Mouse (Mus musculus) cerebral cortex, adult 2 months (tissue): Measurements from ENCODE around the gene Foxn3.

ENCODE experiments used
- WGBS: fragments of 180-500 bp; shearing (Covaris S2); methylation state at CpG from one replicate; pipeline ENCODE4 v1.1.7; 2018; 5-methylcytosine and 5-hydroxymethylcytosine counted together

The Foxn3 gene

DNA sequence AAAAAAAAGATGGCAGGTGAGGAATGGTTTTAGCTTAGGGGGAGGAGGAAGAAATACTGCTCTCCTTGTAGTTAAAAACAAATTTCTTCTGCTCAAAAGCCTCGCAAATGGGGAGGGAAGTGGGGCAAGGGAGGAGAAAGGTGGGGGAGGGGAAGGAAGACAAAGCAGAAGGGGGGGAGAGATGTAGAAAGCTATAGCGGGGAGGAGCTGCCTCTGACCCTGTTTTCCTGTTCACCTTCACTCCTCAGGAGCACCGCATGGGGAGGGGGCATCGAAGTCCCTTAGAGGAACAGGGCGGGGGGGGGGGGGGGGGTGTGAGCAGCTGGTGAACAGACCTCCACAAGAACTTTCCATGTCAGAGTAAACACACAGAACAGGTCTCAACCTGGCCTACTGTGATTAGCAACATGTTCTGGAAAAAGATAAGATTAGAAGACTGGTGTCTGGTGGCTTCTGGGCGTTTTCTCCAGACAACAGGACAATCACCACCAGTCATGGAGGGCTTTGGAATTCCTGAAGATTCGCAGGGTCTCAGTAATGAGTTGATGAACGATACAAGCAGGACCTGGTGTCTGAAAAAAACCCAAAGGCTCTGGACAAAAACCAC is 231.9 kb downstream of the Foxn3 start:
- WGBS, result 70% methylated on average over 8 of the region's 8 CpGs

DNA sequence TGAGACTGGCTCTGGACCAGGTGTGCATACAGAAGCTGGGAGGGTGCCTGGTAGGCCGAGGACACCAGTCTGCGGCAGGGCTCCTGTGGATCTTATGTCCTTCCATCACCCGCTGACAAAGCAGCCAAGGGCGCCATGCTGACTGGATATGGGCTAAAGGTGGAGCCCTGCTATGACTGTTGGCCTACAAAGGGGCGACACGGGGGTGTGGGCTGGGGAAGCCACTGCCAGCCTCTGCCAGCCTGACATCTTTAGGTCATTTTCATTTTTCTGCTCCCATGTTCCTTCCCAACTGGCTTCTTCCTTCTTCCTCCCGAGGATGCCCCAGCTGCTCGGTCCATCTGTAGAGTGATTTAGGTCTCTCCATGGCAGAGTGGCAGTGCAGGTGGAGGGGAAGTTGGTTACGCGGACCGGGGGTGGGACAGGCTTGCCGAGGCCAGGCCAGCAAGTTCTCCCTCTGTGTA is 232.5 kb downstream of the Foxn3 start:
- 75% methylated on average over 12 of the region's 12 CpGs for WGBS

DNA sequence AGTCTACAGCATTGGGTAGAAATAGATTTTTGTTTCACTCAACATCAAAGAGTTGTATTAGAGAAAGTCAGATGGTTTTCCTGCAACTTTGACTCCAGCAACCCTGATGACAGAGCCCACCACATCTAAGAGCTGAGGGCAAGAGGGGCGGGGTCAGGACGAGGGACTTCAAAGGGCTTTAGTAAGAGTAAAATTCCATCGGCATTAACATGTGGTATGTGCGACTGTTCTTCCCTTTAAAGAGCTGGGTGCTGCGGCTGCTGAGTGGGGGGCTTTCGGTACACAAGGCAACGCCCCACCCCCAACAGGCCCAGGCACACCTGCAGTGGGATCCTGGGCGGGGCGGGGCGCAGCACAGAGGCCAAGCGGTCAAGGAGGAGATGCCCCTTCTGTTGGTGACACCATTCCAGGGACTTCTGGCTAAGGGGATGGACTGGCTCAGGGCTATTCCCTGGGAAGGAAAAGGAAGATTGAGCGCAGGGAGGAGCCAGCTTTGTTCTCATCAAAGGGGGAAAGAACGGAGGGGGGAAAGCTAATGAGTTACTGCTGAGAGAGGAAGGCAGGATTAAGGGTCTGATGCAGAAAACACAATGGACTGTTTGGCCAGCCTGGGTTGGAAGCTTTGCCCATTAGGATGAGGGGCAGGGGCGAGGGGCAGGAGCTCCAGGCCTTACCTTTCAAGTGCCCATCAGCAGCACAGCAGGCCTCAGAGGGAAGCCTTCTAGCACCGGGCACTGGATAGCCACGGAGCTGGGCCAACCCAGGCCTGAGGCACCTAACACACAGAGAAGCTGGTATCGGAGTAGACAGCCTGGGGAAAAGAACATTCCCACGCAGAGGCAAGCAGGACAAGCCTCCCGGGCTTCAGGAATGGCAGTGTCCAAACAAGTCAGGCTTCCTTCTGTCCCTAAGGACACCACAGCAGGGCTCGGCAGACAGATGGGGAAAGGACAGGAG is 233.8 kb downstream of the Foxn3 start:
- WGBS, result 49% methylated on average over 20 of the region's 20 CpGs

DNA sequence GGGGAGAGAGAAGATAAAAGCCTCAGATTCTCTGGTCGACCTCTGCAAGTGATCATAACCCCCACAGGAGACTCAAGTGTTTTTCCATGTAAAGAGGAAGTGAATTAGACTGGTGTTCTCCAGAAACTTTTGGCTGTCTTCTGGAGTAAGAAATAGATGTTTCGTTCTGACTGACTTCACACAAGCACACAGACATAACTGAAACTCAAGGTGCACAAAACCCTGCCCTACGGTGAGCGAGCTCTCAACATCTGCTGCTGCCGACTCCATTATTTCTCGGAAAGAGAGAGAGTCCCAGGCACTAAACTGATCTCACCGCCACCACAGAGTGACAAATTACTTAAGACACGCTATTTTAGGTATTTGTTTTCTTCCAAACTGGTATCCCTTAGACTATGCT is 237.2 kb downstream of the Foxn3 start:
- 66% methylated on average over 8 of the region's 8 CpGs for WGBS

DNA sequence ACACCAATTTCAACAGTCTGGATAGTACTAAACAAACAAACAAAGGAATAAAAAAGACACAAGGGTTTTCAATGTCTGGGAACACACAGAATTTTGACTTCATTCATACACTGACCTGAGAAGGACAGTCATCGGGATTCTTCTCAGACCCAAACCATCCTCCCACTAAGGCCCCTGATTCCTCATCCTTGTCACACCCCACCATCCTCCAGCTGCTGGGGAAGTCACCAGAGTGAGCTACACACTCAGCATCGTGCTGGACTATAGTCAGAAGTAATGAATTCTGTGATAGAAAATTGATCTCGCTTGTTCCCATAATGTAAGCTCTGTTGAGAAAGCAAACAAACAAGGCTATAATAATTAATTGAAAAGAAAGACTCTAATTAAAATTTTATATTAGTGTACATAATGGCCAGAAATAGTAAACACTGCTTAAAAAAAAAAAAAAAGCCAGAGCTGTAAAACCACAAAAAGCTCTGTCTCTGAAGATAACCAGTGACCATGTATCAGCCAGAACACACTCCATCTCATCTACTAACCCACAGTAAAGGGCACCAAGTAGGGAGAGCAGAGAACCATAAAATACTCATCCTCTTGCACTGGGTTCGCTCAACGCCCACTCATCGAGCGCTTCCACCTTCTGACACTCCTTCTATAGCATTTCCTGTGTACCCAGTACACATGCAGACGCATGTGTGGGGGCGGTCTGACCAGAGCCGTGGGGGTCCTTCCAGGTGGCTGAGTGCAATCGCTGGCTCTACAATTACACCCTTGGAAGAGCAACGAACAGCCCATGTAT is 241.6 kb downstream of the Foxn3 start:
- WGBS, result 69% methylated on average over 12 of the region's 12 CpGs

DNA sequence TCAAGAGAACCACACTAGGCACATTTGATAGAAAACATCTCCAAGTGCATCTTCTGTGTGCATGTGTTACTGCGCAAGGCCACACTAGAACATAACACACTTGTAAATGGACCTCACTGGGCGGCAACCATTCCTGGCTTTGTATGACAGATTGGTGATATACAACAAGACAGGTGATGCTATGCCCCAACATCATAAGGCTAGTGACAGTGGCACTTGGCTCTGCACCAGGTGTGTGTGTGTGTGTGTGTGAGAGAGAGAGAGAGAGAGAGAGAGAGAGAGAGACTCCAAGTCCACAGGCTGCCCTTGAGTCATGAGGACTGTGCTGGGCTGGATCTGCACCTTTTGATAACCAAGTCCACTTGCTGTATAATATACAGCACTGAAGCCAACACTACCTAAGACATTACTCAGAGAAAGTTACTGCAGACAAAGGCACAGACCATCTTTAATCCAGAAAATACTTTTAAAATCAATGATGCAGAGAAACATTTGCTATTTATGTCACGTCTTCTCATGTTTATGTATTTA is 242.4 kb downstream of the Foxn3 start:
- 91% methylated on average over 3 of the region's 3 CpGs for WGBS

DNA sequence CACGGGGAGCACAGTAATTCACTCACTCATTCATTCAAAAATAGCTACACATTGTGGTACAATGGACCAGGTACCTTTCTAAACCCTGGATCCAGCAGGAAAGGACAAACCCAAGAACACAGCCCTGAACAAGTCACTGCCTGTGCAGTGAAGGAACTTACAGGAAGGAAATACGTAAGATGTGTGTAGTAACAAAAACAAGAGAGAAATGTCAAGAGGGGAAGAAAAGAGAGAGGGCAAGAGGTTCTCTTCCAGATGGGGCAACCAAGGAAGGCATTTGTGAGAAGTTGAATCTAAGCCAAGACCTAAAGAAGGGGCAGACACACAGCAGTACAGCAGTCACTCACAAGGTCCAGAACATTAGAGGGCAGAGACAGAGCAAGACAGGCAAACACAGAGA is 243.5 kb downstream of the Foxn3 start:
- 71% methylated on average over 2 of the region's 2 CpGs for WGBS

DNA sequence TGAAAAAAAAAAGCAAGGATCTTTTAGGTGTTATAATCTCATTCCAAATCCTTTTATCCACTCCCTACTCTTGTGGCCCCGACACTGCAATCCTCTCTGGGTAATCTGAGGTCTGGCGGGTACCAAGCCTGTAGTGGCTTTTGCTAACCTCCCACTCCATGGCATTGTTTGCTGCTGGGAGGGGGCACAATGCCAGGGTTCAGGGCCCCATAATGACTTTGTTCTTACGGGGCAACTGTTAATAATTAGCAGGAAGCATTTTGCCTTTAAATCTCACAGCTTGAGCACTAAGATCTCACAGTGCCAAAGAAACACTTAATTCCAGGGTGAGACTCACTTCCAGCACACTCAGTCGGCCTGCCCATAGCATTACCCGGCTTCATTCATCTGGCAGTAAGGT is 244.2 kb downstream of the Foxn3 start:
- 62% methylated on average over 5 of the region's 5 CpGs for WGBS

DNA sequence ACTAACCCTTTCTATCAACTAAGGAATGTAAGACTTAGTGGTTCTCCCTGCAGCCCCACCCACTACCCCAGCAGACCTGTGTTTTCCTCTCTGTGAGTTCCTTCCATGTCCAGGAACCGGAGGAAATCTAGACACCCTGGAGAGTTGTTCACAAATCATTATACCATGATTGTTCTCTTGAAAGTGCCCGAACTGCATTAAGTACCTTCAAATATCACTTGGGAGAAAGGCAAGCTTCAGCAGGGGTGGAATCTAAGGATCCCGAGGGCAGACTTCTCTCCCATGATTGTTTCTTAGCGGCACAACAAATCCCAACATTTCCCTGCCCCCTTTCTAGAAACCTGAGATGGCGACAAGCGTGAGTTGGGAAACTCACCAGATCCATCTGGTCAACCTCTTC is 247.5 kb downstream of the Foxn3 start:
- 92% methylated on average over 6 of the region's 6 CpGs for WGBS

DNA sequence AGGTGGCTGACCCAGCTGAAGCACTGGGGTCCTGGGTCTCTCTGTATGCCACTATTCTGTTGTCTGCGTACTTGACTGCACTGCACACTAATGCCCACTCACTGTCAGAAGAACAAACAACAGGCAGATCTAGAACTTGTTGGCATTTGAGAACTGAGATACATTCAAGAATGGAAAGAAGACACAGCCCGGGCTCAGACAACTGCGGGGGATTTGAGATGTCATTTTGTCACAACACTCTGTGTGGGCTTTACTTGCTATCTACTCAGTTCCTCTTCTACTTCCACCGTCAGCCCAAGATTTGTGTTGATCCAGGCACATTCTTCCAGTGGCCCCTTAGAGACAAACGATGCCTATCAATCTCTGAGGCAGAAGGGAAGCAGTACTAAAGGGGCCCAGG is 248.6 kb downstream of the Foxn3 start:
- 60% methylated on average over 5 of the region's 5 CpGs for WGBS

DNA sequence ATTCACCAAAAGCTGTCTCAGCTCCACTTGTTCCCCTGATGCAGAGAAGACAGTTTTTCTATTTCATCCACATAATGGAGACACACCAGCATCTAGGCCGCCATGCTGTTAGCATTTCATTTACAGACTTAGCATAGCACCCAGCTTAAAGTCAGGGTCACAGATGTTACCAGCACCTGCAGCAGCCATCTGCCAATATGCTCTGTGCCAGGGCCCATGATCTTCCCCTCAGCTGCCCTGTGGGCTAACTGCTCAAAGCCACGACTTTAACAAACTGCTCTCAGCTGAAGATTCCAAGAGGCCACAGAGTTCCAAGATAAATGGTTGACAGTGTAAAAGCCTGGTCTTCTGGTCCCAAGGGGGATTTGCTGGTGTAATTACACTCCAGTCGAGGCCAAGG is 252.1 kb downstream of the Foxn3 start:
- 66% methylated on average over 3 of the region's 3 CpGs for WGBS

DNA sequence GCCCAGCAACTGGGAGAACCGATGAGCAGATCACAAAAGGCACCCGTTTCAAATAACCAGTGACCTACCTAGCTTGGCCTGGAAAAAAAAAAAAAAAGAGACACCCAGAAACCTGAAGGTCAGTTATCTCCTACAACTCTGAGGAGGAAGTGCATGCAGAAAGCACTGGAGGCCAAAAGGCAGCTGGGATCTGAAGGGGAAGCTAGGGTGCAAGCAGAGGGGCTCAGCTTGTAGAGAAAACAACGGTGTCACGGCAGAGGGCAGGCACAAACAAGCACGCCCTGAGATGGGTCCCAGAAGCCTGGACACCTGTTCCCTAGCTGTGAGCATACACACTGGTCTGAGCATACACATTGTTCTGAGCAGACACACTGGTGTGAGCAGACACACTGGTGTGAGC is 253.4 kb downstream of the Foxn3 start:
- WGBS, result 77% methylated on average over 5 of the region's 5 CpGs

DNA sequence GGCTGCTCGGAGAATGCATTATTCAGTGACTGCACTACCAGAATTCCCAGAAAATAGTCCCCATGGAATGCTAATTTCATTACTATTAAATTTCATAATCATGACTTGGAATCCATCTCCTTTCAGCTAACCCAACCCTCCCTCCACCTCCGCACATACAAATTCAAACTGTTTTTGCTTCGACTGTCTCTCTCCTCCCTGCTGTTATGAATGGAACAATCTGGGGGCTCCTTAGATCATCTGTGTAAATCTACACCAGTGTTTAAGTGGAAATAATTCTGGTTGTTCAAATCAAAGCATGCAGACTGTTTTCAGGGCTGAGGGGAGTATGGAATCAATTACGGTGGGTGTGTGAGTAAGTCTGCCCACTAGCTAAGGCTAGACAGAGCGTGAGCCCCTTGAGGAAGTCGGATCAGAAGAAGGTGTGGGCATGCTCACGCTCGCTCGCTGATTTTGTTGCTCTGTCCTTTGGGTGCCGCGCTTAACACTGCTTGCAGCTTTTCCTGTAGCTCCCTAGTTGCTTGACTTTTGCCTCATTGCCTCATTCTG is 254.8 kb downstream of the Foxn3 start:
- WGBS, result 72% methylated on average over 11 of the region's 11 CpGs

DNA sequence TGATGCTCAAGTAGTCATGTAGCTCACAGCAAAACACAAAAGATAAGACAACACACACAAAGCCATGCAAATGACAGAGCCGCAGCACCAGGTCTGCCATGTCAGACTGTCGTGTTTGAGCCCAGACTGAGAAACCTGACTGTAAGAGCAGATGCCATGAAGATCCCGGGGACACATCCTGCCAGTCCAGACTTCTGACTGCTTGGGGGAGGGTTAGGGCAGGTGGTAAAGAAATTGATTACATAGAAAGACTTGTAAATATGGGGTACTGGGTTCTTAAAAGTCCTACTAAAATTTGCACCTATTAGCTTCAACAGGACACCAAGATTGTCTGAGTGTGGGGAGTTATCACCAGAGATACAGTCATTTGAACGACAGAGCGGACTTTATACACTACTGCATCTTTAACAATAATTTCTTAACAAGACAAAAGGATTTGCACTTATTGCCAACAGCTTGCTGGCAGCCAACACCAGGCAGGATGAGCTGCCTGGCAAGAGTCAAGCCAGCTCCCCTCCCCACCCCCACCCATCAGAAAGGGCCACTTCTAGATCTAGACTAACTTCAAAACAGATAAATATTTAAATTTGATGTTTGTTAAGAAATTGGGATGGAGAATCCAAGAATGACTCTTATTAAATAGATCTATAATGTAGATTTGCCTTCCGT is 256.7 kb downstream of the Foxn3 start:
- 61% methylated on average over 6 of the region's 6 CpGs for WGBS

DNA sequence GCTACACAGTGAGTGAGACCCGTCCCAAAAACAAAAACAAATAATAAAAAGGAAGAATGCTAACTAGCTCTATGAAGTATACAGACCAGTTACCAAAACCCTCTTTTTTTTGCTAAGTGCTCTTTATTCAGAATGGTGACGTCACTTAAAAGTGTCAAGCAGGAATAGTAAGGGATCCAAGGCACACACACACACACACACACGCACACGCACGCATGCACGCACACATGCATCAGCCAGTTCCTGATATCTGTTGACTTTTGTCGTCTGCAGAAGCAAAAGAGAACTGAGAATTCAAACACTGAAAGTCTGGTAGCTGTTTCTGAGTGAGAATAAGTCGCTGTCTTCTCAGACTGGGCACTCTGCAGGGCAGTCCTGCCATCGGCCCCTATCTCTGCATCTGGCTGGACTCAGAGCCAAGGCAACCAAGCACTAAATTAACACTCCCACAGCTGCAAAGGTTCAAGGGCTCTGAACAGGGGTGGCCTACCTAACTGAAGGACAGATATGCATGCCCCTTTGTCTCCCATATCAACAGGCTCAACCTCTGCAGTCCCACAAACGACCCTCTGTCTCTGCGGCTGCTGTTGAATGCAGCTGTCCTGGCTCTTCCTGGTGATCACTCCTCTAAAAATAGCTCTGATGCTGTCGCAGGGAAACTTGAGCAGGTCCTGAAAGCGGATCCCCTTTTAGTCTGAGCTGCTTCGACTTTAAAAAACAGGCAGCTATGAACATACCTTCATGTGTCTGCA is 257.4 kb downstream of the Foxn3 start:
- WGBS, result 49% methylated on average over 14 of the region's 14 CpGs

DNA sequence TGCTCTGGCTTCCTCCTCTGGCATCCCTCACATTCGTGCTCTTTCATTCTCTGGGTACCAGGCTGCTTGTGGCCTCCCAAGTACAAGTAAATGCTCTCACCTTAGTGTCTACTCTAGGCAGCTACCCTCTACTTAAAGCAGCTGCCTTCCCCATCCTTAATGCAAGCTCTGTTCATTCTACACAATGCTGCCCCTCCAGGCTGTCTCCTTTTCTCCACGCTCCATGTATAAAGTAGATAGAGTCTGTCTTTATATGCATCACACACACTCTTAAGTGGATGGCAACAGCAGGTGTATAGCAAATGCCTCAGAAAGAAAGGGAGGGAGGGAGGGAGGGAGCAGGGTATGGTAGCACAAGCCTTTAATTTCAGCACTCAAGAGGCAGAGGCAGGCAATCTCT is 258.1 kb downstream of the Foxn3 start:
- WGBS, result 60% methylated on average over 2 of the region's 2 CpGs

DNA sequence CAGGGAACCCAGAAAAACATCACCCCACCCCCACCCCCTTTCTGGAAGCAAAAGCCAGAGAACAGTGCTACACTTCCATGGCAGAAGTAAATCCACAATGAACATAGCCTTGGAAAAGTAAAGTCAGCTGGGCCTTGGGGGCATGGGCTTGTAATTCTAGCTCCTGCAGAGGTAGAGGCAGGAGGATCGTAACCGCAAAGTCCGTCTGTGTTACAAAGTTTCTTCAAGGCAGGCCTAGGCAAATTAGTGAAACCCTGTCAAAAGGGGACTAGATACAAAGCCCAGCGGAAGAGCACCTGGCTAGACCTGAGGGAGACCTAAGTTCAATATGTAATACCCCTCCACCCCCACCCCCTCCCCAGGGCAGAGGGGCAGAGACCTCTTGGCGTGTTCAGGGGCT is 259.3 kb downstream of the Foxn3 start:
- WGBS, result 96% methylated on average over 5 of the region's 5 CpGs

DNA sequence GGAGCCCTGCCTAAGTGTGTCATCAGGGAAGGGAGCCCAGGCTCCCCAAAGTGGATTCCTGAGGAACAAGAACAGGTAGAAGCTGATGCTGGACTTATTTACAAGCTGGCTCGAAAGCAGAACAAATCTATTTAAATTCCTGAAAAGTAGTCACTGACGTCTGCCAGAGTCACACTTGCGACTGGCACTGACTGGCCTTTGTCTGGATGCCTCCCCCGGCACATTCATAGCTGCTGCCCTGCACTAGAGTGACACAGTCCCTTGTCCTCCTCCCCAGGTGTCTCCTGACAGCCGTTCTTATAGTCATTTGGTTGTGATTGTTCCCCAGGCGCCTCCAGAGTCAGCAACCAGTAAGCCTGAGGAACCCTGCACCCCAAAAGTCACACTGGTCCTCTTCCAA is 259.8 kb downstream of the Foxn3 start:
- WGBS, result 58% methylated on average over 6 of the region's 6 CpGs

DNA sequence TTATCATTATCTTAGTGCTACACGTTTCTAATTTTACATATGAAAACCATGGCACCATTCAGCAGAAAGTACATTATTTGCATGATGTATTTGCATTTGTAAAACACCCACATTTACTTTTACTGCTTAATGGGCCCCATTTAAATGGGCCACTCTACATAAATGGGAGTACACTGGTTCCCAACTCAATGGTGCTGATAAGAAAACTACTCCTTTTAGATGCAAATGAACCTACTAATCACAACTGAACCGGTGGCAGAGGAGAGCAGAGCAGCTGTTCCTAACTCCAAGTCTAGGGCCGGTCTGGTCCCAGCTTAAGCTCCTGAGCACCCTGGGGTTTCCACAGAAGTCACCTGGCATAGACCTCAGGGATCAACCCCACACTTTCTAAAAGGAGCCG is 263.5 kb downstream of the Foxn3 start:
- 59% methylated on average over 4 of the region's 4 CpGs for WGBS

DNA sequence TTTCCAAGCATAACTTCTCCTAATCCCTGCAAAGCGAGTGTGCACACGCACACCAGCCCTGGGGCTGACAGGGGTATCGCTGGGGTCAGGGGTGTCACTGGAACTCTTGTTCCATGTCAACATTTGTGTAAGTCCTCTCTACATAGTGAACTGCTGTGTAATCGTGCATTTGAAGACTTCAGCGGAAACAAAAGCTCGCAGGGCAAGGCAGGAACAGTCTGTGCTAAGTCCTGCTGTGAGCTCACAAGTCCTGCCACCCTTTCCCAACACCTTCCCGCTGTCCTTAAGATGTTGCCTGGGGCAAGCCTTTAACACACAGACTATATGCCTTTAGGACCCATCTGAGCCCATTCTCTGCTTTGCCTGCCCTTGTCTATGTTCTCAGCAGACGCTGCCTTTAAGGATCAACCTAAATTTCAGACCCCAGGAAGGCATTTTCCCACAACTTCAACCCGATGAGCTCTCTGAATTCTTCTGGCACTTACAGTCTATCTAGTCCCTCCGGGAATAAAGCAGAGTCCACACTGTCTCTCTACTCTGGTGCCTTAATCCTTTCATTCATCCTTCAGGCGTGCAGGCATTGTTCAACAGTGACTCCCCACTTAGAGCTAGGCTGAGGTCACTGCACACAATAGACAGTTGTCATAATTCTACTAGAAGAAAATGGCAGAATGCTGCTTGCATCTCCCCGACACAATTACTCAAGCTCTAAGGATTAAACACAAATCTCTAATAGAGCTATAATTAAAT is 264.4 kb downstream of the Foxn3 start:
- WGBS, result 69% methylated on average over 12 of the region's 12 CpGs
